Mouse (Mus musculus): Measurements from ENCODE around the gene Vps37b. TPM values are rescaled to one million over a fixed set of nuclear protein-coding genes. Genes with fewer than 3 reads are reported as not detected.

The Vps37b gene
- total RNA-seq, 1 experiment from 2014 or later: 85.1 TPM

DNA sequence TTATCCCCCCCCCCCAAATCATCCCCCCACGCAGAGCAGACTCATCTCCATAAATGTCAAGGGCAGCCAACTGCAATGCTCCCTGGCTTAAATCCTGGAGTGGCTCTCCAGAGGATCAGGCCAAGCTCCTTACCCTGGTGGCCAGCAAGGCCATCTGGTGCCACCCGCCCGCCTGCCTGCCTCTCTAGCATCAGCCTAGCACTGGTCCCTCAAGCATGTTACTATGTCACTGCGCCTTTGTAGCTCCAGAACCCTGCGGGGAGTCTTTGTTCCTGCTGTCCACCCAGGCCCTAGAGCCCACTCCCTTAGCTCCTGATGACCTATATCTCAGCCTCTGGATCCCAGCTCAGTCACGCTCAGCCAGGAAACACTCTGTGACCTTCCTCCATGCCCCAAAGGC, 7.4 kb downstream of the Vps37b start:
- peak; percentile 88 for DNase-seq

DNA sequence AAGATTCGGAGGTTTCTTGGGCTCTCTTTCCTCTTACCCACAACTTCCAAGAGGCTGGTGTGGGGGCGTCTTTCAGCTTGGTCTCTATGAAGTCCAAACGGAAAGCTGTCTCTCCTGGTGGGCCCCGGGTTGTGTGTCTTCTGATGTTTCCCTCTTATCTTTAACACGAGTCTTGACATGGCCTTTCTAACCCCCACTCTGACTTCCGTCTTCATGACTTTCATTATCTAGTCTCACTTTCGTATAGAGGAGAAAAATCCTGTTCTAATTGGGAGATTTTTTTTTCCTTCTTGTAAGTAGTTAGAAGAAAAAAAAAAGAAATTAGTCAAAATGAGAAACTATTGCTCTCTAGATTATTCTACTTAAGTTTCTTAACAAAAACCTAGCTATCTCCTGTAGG, 9.7 kb downstream of the Vps37b start:
- DNase-seq: no peak

DNA sequence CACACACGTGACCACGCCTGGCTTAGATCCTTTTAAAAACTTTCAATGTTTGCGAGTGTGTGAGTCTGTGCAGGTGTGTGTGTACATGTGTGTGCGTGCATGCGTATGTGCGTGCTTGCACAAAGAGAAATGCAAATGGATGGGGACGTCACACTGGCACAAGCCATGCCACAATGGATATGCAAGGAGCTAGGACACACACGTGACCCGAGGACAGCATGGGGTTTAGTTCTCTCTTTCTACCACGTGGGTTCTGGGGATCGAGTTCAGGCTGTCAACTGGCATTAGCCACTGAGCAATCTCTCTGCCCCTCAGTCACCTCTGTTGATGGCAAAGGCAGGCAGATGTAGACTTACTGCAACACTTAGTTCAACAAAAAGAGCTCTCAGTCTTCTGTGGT, 10.4 kb downstream of the Vps37b start:
- DNase-seq: no peak

DNA sequence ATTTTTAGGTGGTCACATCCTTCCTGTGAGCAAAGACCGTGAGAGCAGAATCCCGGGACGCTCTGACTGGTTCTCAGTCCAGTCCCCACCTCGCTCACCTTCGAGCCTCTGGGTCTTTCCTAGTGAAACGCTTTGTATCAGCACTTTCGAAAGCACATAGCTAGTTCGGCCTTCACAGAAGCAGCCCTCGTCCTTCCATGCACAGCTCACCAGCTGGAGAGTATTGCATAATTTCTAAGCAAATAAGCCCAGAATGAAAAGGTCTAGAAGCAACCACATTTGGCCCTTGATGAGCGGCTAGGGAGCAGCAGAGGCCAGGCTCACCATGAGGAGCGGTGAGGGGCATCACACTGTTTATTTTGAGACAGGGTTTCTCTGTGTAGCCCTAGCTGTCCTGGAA, 10.9 kb downstream of the Vps37b start:
- peak; percentile 63 for DNase-seq

DNA sequence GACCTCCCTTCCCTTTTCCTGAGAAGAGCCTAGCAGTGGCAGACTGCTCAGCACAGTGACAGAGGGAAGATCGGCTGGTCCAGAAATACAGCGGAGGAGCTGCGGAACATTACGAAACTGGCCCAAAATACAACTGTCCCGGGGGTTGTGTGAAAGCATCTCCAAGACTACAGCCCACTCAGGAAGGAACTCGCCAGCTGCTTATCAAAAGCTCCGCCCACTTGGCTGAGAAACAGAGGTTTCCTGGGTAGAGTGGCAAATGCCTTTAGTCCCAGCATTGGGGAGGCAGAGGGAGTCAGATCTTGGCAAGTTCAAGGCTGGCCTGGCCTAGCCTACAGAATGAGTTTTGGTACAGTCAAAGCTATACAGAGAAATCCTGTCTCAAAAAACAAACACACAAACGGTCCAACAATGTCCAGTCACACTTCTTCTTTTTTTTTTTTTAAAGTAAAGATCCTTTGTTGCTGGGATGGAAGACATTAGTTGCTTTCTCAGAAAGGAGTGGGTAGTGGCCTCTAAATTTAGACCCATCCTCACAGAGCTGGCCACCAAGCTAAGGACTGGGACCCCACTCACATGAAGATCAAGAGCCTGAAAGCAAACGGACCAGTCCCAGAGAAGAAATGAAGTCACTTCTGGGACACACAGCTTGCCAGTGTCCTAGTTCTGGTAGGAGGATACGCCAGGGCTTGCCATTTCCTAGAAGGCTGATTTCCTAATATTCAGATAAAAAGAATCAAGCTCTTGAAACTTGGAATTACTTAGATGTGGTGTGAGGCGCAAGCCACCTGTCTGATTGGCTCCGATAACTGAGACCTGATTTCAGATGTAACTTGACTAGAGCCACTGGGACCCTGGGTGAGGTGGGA, 12.5 kb downstream of the Vps37b start:
- peak; percentile 83 for DNase-seq

DNA sequence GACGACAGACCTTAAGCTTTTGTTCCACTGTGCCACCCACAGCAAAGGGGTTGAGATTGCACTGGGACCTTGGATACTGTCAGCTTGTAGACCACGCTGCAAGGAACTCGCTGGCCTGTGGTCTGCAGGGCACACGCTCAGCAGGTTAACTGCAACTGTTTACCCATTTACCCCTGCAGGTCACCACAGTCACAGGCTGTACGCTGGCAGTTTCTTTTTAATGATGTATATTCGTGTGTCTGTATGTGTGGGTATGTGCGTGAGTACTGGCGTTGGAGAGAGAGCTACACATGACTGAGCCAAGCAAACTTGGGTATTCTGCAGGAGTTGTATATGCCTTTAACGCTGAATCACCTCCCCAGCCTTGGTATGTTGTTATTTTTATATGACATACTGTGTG, 13.4 kb downstream of the Vps37b start:
- no peak for DNase-seq

DNA sequence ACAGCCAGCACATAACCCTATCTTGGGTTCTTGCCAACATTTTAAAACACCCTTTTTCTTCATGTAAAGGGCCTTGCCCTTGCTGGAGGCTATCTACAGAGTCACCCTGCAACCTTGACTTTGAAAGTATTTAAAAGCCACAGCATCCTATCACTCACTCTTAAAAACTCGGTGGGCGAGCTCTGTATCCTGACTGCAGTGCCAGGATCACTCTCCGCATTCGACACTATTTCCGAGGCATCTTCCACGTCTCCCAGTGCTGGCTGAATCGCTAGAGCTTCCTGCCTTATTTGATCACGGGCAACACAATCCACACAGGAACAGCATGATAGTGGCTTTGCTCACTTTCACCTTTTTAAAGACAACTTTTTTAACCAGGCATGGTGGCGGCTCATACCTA, 14.1 kb downstream of the Vps37b start:
- no peak for DNase-seq

DNA sequence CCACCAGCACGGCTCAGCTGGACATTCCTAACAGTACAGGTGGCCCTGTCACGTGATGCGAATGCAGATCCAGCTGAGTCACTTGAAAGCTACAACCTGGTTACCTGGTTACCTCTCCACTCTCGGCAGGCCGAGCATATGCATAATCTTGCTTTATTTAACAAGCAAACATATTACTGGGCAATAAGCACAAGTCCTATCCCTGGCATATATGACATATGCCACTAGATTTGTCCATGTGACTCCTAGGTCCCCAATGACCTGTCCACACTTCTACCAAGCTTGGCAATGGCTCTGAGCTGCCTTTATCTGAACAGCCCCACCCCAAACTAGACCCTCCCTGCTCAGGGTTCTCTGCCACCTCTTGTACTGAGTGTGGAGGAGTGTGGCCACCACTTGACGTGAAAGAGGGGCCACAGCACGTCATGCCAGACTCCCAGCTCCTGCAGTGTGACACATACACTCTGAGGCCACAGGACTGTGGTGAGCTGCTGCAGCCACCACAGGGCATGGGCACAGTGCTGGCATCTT, 15.7 kb downstream of the Vps37b start:
- no peak for DNase-seq

DNA sequence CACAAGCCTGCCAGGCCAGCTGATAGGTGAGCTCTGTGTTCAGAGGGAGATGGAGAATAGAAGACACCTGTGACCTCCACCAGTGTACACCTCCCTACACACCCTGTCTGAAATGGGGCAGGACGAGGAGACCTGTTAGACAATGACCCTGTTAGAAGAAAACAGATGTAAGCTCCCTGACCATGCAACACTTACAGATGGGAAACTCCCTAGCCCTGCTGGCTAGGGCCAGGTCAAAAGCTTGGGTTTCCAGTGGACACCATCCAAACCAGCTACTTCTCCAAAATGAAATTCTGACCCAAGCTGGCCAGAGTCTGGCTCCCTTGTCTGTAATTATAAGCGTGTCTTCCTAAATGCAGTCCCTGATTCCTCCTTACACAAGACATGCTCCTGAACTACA, 16.3 kb downstream of the Vps37b start:
- DNase-seq: no peak

DNA sequence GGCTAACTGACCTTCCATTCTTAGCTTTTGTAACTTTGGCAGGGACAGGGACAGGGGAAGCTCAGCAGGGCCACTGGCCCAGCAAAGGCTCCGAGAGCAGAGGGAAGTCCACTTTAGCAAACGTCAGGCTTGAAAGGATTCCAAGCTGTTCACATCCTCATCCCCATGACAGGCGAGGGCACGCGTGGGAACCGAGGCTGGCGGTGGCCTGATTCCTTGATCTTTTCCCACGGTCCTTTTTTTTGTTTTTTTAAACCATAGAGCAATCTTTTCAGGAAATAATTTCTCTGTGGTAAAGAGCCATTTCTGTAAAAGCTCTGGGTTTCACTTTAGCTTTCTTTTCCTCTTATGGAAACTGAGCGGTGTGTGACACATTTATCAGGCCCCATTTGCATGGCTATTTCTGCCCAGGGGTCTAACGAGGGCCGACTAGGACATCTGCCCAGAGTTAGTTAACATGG, 17.2 kb downstream of the Vps37b start:
- DNase-seq: peak; percentile 74

DNA sequence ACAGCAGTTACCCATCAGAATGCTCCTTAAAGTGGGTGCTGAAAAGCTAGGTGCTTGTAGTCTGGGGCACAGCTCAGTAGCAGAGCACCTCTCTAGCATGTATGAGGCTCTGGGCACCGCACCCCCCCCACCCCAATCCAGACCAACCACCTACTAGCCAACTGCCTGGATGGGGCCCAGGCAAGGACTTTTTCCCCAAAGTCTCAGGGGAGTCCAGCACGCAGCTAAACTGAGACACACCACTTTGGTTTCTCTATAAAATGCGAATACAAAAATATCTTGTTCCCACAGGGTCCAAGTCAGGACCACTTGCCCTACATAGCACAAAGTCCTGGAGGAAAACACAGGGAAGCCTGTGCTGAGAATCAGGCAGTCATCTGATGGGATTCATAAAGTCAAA, 17.9 kb downstream of the Vps37b start:
- no peak for DNase-seq

DNA sequence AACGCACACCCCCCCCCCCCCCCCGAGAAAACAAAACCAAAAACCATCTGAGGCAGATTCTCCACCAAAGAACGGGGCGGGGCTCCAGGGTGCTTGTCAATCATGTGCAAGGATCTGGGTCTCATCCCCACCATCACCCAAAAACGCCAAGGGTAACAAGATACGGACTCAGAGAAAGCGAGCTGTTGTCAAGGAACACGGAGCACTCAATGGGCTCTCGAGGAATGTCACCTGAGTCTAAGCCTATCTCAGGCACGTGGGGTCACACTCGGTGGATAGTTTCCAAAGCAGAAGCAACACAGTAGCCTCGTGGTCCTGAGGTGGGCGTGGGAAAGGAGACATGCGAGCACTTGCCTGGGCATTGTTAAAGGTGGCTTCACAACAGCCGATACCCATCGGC, 18.3 kb downstream of the Vps37b start:
- no peak for DNase-seq

DNA sequence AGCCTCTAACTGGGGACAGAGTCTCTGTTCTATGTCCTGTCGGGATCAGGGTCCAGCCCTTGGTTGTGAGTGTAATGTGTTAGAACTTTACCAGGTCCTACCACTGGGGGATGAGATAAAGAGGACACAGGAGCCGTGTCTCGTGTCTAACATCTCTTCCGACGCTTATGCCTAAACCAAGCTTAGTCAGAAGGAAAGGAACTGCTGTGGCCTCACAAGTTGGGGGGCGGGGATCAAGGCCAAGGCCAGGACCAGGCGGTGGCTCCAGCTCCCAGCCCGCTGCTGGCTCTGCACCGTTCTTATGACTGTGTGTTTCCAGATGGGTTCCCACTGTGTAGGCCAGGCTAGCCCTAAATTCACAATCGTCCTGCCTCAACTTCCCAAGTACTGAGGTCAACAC, 19.2 kb downstream of the Vps37b start:
- peak; percentile 81 for DNase-seq

DNA sequence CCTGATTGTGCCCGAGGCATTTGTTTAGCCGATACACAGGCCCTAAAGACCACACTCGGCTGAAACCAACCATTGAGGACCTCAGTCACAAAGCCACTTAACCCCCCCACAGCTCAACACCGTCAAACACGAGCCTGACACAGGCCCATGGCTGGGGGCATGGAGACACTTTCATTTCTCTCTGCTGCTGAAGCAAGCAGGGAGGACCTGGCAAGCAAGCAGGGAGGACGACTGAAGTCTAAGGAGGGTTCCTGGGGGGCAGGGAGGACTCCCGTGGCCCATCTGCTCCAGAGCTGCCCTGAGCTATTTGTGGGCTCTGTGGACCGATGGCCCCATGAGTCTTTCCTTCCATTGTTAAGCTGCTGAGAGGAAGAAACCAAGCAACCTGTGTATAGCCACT, 20.1 kb downstream of the Vps37b start:
- DNase-seq: no peak

DNA sequence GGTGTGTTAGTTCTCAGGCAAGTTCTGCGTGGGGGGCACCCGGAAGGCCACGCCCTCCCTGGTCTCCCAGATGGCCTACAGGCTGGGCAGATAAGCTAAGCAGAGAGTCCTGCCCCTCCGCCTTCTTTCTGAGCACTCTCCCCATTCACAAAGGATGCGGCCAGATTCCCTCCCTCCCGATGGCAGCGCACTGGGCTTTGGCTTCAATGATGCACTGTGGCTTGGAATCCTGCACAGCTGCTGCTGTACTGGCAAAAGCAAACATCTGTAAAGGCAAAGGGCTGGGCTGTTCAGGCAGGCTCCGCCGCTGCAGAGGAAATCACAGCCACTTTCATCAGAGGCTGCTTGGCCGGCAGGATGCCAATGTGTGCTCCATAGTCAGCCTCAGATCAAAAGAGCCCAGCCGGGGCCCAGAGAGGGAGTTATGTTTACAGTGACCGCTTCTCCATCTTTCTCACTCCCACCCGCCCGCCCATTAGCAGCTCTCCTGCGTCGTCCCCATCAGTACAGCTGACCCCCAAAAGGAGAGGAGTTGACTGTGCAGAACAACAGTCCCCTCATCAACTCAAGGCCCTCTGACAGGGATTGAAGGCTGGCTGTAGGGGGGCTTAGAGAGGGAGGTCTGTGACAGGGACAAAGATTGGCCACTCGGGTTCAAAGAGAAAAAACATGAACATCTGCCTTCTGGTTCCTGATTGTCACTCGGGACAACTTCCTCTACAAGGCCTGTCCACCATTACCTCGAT, 21.0 kb downstream of the Vps37b start:
- peak; percentile 84 for DNase-seq

DNA sequence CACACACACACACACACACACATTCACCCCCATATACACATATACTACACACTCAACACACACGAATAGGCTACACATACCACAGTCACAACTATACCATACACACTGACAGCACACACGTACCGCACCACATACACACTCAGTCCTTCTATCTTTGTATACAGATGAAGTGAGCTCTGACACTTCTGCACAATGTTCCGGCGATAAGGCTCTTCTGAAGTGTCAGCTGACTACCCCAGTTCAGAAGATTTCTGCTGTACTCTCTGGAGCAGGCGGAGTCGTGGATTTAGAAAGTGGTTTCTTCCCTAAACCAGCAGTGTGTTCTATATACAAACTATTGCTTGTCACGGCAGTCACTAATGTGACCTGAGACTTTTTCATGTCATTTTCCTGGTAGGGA, 22.0 kb downstream of the Vps37b start:
- DNase-seq: no peak

DNA sequence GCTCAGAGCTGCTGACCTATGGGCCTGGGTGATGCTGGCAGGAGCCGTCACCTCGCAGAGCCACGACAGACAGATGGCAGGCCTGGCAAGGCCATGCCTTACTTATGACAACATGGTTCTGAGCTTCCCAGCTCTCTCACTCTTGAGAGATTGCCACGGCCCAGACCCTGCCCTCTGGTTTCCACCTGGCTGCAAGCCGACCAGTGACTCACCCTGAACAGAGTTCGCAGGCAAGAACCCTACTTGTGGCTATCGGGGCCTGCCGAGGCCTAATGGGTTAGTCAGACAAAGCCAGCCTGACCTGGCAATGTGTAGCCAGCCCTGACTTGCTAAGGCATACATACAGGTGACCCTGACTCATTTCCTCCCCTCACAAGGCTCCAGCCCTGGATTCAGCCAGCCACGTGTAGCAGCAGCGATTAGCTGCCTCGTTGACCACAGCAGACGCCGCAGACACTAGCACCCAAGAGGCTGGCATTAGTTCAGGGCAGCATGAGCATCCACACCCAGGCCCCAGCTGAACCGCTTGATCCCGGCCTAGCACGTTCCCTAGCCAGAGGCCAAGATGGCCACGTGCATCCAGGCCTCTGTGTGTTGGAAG, 25.1 kb downstream of the Vps37b start:
- peak; percentile 95 for DNase-seq

DNA sequence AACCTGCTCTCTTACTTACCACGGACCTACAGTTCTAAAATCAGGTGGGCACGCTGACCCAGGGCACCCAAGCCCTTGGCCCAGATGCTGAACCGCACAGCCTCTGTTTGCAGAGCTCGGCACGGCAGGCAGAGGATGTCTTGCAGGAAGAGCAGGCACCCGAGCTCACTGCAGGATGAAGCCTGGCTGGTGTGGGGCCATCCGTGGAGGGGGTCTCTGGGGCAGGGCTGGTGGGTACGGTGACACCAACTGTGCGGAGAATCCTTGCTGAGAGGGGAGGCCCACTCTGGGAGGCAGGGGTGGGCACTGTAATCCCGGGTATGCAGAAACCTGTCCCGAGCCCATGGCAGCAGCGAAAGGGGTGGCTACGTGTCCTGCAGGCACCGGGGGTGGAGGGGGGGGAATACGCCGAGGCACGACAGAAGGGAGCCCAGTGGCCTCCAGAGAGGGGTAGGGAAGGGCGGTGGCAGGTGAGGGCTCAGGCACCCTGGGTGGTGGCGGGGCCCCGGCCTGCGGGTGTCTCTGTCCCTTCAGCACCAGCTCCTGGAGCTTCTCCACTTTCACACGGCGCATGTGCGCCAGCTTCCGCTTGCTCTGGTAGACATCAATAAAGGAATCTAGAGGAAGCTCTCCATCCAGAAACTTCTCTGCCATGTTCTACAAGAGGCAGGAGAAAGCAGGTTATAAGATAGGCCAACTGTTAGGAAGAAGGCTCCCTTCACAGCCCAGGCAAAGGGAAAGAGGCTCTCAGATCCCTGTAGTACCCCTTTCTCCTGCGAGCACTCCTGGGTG, 25.8 kb downstream of the Vps37b start:
- DNase-seq: no peak

DNA sequence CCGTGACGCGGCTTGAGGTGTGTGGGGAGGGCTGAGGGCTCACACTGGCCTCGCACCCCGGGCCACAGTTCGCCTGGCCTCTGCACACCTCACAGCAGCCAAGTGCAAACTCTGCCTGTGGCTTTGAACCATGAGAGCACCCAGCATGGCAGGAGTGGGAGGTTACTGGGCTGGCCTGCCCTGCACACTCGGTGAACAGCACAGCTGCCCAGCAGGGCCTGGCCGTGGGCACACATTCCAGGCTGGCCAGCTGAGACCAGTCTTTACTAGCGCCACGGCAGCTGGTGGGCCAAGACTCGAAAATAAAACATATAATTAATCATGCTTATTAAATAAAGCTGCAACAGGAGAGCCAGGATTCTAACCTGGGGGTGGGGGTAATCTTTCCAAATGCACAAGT, 26.5 kb downstream of the Vps37b start:
- DNase-seq: no peak

DNA sequence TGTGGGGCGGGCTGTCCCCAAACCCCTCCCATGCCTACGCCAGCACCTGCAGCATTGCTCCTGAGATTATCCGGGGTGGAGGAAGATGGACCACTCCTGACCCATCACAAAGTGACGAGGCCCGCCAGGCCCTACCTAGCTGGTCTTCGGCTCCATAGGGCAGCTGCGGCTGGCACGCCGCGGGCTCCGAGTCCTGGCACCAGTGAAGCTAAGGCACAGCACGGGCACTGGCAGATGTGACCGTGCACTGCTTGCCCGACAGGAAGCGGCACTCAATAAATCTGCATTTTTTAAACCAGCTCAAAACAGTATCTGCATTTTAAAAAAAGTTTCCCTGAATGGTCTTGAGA, 26.9 kb downstream of the Vps37b start:
- DNase-seq: no peak

DNA sequence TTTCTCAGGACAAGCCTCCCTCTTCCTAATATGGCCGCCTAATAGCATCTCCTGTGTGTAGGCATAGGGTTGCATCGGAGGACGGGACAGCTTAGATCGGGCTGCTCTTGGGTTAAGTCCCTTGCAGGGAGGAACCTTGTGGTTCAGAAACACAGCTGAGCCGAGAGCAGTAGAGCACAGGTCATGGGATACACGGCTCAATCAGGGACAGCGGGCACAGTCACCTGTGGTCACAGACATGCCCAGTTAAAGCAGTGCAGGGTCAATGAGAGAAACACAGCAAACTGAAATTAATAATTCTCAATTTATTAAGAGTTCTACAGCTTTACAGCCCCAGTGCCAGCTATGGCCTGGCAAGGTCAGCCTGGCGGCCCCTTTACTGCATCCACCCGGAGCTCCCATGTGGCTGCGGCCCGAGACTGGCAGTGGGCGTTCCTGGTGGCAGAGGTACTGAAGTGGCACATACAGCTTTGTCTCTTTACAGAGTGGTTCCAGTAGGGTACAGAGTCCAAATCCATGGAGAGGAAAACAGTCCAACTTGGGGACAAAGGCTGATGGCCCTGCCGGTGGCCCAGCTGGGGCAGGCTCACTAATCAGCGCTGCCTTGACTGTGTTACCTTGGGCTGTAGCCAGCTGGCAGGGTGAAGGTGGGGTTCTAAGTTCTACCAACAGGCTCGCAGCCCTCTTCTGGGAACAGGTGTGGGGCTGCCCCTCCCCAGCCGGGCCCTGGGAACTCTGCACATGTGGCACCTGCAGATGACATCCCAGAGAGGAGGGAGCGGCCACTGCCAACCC, 27.5 kb downstream of the Vps37b start:
- peak; percentile 77 for DNase-seq
